Mouse (Mus musculus): Measurements from ENCODE around the gene Chchd1.

Chchd1 gene

GRCm38 (mm10) chr14:20702741-20703381 is at the start of gene Chchd1:
Chchd1 (plus strand) TSS chr14:20703006.
- peak; percentile 90 for DNase-seq

DNA sequence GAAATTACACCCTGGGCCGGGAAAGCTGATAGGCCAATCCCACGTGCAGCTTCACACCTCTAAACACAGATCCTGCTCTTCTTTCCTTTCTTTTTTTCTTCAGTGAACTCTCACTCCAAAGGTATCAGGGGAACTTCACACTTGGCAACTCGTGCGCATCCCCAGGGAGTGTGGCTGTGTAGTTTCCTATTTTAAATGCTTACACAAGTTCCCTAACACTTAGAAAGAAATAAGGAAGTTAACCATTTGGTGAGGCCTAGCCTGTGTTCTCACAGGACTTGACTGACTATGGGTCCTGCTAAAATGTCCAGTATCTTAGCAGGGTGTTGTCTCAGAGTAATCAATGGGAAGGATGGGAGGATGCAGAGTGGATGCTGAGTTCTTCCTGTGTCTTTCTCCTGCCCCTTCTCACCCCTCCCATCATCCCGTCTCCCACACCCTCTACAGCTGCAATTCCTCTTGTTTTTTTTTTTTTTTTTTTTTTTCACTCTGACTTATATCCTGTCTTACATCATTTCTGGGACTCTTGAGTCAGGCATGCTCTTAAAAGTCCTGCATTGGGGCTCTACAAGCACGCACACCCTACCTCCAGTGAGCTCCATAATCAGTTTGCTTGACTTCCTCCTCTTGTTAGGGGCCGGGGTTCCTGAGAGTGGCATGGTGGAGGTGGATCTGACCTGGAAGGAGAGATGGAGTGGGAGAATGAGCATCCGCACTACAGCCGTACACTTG is 48.0 kb upstream of the Chchd1 start:
- DNase-seq, result no peak

DNA sequence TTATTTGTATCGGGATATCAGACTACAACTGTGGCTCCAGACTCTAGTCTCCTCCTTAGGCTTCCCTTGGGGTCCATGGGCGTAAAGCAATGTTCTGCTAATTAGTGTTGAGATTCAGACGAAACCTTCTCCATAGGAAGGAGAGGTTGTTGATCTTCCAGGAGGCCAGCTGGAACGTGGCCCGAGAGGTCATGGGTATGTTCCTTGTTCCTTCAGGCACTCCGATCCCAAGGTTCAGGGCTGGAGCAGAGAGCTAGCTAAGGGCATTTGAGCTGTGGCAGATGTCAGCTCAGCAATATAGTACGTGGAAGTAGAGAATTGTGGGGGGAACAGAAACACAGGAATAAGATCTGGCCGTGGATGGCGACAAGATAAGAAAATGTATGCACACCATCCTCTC is 47.1 kb upstream of the Chchd1 start:
- no peak for DNase-seq

DNA sequence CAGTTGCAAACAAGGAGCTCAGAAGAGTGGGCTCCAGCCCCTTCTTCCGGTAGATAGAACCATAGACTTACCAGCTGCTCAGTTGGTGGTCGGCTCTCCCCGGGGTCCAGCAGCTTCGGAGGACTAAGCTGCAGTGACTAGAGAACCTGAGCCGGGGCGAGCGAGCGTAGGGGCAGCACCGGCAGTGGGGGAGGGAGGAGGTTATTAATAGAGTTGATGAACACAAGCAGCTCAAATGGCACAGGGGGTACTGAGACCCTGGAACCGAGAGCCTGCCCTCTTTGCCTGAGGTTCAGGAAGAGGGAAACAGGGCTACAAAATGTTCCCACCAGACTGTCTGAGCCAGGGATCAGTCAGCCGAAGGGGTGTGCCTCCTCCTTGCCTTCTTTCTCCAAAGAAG is 46.4 kb upstream of the Chchd1 start, which contains the start of gene Myoz1:
Gene Myoz1 (minus strand): TSS at position 180 of the 400 bp plus-strand sequence.
- no peak for DNase-seq

GRCm38 (mm10) chr14:20658326-20658725 is 44.5 kb upstream of the Chchd1 start:
- DNase-seq, result no peak

DNA sequence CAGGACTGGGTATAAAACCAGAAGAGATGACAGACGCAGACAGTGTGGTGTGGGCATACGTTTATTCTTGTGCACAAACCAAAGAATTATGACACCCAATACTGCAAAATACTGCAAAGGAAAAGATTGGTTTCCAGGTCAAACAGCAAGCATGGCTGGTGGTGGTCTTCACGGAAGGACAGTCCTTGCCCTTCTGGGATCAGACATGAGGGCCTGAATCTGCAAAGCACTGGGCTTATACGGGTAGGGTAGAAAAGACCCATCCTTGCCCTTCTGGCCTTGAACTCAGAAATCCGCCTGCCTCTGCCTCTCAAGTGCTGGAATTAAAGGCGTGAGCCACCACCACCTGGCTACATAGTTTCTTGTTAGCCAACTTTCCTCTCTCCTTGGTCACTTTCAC is 43.9 kb upstream of the Chchd1 start:
- no peak for DNase-seq

DNA sequence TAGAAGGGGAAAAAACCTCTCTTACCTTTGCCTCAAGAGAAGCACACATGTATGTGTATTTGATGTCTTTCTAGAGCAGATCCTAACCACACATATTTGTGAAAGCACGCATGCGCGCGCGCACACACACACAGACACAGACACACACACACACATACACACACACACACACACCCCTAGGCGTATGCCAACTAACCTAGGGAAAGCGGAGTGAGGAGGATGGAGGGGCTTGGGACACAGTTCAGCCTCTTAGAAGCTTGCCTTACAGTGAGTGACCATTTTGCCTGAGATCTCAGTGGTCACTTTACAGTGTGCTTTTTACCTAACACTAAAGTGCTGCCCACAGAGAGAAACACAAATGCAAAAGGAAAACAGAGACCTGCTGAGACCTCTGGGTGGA is 43.1 kb upstream of the Chchd1 start:
- no peak for DNase-seq

DNA sequence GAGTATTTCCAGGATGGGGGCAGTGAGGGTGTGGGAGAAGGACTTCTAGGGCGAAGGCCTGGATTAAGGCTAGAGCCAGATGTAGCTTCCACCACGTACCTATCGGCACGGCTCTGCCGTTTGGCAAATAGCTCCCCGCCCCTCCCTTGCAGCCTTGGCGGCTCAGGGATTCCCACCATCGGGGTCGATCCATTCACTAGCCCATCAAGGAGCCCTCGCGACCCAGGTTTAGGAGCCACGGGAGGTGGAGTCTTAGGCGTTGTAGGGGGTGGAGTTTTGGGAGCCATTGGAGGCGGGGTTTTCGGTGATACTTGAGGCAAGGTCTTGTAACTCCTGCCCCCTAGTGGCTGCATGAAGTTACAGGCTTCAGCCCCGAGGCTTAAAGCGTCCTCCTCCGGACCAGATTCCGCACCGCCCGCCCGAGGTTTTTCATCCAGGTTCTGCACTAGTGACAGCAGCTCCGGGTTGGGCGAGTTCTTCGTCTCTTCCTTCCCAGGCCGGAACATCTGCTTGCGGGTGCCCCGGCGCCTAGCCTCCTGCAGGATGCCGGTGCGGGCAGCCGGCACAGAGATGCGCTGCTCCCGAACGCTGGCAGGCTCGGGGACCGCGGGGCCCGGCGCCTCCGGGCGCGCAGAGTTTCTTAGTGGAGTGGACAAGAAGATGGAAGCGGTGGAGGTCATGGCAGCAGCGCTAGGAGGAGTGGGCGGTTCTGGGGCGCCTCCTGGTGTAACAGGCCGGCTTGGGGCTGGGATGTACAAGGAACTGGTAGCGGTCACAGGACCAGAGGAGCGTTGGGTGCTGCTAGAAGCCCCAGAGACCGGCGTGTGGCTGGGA is 41.8 kb upstream of the Chchd1 start:
- DNase-seq, result peak; percentile 94

GRCm38 (mm10) chr14:20661661-20662331 is 41.0 kb upstream of the Chchd1 start:
- DNase-seq, result peak; percentile 6

- no peak for DNase-seq
Measured at GRCm38 (mm10) chr14:20662740-20663139, 40.1 kb upstream of the Chchd1 start.

DNA sequence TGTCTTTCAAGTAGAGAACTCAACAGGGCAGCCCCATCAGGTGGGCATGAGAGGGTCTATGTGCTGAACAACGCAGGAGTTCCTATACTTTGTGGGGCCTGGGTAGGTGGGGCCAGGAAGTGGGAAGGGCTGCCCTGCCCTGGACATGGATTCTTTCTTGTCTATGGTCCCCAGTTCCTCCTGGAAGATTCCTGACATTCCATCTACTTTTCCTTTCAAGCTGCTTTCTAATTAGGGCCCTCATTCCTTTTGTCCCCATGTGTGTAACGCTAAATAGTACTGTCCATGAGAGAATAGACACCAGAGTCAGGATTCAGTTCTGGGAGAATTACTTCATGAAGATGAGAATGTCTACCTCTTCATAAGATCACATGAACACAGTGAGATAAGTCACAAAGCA is 39.2 kb upstream of the Chchd1 start:
- DNase-seq, result no peak

DNA sequence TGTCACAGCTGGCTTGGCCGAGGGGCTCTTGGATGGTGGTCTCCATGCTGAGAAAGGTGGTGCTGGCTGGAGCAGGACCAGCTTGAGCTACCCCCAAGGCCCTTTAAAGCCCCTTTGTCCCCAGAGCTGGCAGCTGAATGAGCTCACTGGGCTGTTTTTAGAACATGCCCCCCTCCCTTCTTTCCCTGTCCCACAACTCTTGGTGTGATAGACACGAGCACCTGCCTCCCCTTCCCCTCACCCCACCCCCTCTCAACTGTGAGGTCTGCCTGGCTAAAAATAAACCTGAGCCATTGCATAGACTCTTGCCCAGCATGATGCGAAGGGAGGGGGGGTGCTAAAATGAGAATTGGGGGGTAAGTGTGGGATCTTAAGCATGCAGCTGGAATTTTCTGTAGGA is 38.4 kb upstream of the Chchd1 start:
- no peak for DNase-seq

DNA sequence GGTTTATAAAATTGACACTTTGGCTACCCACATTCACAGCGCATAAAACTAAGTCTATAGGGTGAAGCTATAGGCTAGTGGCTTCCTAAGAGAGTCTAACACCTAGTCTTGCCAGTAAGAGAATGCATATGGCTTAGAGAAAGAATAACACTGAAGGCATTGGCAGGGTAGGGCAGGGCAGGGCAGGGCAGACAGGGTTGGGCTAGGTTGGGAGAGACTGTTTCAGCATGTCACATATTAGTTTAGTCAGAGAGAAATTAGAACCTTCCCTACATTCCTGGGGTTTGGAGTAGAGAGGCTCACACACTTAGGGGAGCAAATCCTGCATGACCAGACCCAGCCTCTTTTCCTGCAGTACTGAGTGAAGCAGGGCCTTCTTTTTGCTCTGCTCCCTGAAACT is 35.3 kb upstream of the Chchd1 start:
- no peak for DNase-seq

- no peak for DNase-seq
Measured at GRCm38 (mm10) chr14:20668154-20668810, 34.5 kb upstream of the Chchd1 start, which contains the start of gene Synpo2l. Synpo2l (minus strand) TSS chr14:20668354.

- DNase-seq, result peak; percentile 56
Measured at GRCm38 (mm10) chr14:20672990-20673389, 29.8 kb upstream of the Chchd1 start.

DNA sequence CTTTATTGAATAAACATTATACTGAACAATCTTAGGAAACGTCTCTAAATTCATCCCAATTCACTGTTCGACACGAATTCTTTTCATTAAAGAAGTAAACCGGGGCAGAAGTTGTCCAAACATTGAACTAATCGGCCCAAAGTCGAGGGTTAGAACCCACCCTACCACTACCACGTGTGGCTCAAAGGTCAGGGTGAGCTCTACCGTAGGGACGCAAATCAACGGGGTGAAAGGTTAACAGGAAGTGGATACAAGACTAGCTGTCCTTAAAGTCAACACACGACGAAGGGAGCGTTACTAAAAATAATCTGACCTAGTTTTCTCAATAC is 29.1 kb upstream of the Chchd1 start:
- DNase-seq, result peak; percentile 55

DNA sequence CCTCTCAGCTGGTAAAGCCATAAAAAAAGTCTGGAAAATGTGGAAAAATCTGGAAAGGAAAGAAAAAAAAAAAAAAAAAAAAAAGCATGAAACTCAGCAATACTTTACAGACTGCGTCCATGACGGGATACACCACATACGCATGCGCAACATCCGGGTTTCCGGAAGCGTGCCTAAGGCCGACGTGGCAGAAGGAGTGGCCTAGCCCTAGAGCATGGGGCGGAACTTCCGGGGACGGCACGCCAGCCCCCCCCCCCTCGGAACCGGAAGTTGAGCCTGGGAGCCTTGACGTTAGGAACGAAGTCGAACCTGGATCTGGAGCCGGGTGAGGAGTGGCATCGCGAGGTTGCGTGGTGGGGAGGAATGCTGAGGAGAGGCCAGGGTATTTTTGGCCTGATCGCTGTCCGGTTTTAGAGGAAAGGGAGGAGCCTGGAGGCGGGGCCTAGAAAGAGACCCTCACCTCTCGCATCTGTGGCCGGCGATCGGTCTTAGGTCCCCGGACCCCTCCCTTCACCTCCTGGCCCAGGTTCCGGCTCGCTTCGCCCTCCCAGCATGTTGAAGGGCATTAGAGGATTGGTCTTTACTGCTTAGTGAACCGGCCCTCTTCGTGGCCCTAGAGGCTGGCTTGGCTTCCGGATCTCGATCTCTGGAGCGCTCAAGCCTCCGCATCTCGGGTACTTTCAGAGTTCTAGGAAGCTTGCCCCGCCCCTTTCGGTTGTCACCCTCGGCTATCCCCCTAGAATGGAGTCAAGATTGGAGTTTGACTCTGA is 28.6 kb upstream of the Chchd1 start, which contains the start of gene Sec24c:
Gene Sec24c (plus strand): TSS at position 245 of the 770 bp plus-strand sequence.
- peak; percentile 99 for DNase-seq

DNA sequence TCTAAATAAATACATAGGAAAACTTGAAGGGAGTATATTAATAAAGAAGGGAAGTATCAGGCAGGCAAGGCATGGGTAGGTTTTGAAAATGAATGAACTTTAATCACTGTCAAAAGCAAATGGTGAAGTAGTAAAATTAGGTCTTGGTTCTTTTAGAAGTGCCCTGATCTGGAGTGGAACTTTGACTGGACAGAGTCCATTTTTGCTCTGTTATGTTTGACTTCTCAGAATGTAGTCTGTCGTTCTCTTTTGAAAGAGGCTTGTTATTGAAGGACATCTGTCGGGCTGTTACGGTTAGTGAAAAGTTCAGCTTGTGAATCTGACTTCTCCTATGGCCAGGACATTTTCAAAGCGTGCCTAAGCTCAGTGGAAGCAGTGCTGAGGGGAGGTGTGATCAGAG is 24.9 kb upstream of the Chchd1 start:
- DNase-seq, result no peak

- DNase-seq, result no peak
Measured at GRCm38 (mm10) chr14:20681742-20682141, 21.1 kb upstream of the Chchd1 start.

DNA sequence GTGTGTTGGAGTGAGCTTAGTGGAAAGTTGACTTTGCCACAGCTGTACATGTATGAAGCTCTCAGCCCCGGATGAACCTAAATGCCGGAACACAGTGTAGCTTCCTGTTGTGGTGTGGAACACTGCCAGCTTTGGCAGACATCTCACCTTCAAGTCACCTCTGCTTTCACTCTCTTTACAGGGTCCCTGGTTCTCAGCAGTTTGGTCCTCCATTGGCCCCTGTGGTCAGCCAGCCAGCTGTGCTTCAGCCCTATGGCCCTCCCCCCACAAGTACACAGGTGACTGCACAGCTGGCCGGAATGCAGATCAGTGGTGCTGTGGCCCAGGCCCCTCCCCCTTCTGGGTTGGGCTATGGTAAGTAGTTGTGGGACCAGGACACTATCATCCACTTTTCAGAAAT is 20.3 kb upstream of the Chchd1 start:
- DNase-seq, result no peak

DNA sequence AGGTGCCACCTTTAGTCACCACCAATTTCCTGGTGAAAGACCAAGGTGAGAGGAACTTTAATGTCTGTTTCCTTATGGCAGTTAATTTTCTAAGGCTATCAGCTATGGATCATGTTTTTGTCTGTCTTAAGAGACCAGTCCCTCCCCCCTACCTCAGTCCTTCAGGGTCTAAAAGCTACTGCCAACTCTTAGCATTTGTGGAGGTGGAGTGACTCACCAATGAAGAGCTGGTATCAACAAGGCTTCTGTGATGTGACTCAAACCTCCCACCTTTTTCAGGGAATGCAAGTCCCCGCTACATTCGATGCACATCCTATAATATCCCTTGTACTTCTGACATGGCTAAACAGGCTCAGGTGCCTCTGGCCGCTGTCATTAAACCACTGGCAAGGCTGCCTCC is 16.2 kb upstream of the Chchd1 start:
- DNase-seq, result no peak

DNA sequence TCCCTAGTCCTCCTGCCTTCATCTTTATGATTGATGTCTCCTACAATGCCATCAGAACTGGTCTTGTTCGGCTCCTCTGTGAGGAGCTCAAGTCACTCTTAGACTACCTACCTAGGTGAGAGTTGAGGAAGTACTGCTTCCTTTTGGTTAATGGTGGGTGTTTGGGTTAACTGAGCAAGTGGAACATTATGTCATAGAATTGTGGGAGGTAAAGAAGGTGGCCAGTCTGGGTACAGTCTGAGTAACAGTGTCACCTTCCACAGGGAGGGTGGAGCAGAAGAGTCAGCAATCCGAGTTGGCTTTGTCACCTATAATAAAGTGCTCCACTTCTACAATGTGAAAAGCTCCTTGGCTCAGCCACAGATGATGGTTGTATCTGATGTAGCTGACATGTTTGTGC is 13.8 kb upstream of the Chchd1 start:
- no peak for DNase-seq

Measured in liver (tissue).